Mouse (Mus musculus) left cerebral cortex, adult 11 months (tissue): ENCODE results near the gene Csrp1.

Source experiments
- DNase-seq: peaks from one replicate; pipeline ENCODE4 v3.0.0; 2022; ENCODE audit warnings: low spot score

The Csrp1 gene

GRCm38 (mm10) chr1:135771573-135771970 is 51.7 kb downstream of the Csrp1 start:
- no peak for DNase-seq

- no peak for DNase-seq
Observed at GRCm38 (mm10) chr1:135776596-135776995, 56.7 kb downstream of the Csrp1 start.

DNA sequence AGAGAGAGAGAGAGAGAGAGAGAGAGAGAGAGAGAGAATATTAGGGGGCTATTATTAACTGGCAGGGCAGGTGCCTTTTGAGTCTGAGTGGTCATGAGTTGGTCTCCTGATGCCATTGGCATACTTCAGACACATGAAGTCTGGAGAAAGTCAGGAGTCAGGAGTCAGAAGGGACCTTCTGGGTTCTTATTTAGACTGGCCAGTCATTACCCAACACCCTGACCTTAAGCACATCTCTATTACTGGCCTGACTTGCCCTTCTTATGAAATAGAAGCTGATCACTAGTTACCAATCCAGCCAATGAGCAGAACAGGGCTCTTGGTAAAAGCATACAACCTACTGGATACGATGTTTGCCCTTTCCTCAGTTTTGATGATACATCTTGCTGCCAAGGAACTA is 57.2 kb downstream of the Csrp1 start:
- DNase-seq: no peak

DNA sequence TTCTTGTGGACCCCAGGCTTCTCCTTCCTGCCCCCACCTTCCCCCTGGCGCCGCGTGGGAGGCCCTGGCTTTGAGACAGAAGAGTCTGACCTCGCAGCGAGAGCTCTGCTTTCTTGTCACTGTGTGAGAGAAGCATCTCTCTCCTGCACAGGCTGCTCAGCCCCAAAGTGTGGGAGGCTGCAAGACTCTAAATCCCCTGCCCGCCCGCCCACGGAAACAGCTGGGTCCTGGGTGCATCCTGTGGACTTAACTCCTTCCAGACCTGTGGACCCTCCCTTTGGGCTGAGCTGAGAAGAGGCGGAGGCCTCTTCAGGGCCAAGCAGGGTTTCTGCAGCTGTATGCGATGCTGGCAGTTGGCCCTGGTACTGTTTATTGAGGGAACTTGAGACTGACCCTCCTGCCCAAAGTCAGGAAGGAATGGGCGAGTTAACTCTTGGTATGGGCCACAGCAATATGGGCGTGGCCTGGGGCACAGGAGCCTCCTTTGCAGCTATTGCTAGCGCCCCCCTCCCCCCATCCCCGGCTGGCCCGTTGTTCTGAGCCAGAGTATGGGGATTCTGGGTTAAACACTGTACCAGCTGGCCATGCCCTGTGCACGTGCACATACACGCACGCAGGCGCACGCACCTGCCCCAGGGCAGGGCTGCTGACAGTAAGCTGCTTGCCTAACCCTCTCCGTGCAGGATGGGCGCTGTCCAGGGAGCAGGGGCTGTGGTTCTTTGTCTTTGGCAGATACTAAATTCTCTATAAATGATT is 59.1 kb downstream of the Csrp1 start, which contains the start of gene Tnni1:
TSS of gene Tnni1 (plus strand) at position 655 of the 756 bp plus-strand sequence.
- DNase-seq: no peak

GRCm38 (mm10) chr1:135780649-135781048 is 60.8 kb downstream of the Csrp1 start:
- no peak for DNase-seq

DNA sequence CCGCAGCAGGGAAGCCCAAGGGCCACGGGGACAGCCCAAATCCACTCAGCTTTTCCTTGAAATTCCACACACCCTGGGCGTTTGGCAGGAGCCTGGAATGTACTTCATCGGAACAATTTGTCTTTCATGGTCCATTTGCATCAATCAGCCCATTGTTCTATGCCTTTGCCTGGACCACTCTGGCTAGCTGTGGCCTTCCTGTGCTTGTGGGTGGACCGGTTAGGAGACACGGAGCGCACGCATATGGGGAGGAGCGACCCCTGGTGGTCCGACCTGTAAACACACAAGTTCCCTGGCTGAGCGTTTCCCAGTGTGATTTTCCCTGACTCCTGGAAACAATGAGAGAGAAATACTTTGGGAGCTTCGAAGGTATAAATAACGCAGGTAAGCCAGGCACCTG is 61.4 kb downstream of the Csrp1 start:
- peak; percentile 58 for DNase-seq

- peak; percentile 59 for DNase-seq
Observed at GRCm38 (mm10) chr1:135782816-135783215, 63.0 kb downstream of the Csrp1 start.

- no peak for DNase-seq
Observed at GRCm38 (mm10) chr1:135787799-135788198, 67.9 kb downstream of the Csrp1 start.

GRCm38 (mm10) chr1:135788708-135789107 is 68.8 kb downstream of the Csrp1 start:
- no peak for DNase-seq

GRCm38 (mm10) chr1:135789815-135790214 is 70.0 kb downstream of the Csrp1 start:
- DNase-seq: no peak

GRCm38 (mm10) chr1:135792143-135792939 is 72.5 kb downstream of the Csrp1 start:
- no peak for DNase-seq

DNA sequence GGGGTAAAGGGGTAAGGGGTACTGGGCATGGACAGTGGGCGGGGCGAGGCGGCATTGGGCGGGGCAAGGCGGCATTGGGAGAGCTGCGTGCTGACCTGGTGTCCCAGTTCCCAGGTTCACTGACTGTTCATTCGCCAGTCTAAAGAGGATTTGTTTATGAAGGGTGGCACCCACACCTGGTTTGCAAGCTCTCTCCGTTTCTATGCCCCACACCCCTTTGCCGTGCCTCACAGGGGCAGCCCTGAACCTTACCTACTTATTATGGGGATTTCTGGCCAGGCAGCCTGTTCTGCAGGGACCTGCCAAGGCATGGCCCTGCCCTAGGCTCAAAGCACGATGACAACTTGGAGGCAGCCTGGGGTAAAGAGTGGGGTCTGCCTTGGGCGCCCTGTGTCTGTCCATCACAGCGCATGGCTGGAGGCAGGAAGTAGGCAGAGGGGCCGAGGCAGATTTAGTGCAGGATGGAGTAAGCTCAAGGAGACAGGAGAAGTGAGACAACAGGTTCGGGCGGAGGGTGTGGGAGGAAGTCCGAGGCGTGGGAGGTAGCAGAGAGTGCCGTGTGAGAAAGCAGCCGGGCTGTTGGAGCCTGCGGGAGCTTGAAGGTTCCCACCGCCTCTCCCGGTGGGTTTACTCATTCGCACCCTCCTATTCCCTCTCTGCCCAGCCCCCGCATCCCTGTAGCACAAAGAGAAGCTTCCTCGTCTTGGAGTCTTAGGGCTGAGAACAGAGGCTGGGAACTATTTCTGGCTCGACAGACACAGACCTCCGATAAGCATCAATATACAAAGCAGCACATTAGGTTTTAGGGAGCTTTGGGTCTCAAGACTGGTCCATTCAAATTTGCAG is 73.7 kb downstream of the Csrp1 start:
- DNase-seq: peak; percentile 36

DNA sequence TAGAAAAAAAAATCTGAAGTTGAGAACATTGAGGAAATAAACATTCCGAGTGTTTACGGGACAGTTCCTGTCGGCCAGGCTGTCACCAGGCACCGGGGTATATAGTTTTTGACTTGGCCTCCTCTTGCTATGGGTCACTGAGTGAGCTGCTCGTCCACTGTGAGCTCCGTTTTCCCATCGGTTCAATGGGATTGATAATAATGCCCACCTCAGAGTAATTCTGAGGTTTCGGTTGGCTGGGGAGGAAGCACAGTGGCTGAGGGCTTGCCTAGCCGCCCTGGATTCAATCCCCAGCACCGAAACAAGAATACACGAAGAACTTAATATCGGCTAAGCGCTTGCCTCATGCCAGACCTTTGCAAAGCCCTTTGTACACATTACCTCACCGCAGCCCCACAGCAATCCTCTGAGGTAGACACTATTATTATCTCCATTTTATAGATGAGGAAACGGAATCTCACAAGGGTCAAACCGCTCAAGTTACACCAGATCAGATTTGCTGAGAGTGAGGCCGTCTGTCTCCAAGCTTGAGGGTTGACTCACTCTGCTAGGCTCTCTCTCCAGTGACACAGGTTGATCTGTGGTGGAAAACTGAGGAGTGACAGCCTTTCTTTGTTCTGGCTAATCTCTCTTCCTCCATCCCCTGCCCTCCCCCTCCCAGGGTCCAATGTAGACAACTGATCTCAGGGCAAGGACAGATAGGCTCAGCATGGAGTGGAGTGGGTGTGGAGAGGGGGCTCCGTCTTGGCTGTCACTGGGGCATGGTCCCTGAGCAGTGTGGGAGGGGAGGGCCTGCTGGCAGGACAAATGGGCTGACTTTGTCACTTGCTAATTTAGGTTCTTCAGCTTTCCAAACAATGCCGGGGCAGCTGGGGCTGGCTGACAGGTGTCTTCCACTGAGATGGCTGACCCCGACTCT is 74.6 kb downstream of the Csrp1 start:
- no peak for DNase-seq

- no peak for DNase-seq
Observed at GRCm38 (mm10) chr1:135798492-135798891, 78.6 kb downstream of the Csrp1 start.

DNA sequence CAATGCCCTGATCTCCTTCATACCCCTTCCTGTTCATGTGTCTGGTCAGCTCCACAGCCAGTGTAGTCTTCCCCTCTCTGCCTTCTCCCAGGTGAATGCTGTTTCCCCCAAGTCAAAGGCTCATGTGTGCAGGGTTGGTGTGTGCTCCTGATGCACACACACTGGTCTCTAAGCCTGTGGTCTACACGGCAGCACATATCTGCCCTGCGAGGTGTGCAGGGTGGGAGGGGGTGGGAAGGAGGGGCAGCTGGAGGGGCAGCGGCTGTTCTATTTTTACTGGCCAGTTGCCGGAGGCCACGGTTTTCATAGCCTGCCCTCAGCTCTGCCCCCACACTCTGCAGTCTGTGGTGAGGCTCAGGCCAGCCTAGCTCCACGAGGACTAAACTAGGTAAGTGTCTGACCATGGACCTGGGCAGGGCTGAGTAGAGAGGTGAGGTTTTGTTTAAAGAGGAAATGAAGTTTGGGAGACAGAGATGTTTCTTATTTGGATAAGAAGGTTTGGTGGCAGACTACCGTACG is 79.3 kb downstream of the Csrp1 start:
- DNase-seq: no peak

DNA sequence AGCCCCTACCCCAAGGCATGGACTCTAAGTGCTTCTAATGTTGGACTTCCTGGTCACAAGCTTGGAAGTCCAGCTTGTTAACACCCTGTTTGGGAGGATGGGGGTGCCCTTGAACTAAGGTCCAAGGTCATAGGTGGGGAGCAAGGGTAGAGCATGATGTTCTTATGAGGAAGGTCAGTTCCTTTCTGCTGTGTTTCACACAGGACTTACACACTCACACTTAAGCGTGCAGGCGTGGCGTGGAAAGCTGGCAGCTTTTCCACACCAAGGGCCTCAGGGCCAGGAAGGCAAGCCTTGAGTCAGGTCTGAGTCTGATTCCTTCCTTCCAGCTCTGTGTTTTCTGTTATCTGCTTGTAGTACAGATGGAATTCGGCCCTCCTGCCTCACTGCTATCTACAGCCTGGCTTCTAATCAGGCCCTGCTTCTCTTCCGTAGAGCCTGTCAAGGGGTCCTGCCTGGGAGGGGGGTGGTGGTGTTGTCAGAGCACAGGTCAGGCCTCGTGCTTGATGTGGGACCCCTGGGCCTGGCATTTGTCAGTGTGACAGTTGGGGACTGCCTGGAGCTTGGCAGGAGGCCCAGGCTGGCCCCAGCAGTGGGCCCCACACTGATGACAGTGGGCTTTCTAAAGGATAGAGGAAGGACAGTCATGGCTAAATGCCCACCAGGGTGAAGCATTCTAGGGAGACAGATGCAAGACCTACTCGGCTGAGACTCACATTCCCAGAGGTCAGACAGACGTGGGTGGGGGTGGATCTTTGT is 80.5 kb downstream of the Csrp1 start:
- DNase-seq: no peak
